Mouse (Mus musculus) kidney, postnatal 4 days (tissue): ENCODE measurements around the gene Myh10.

Source experiments
- DNase-seq, 2 experiments: peaks; one replicate each; pipeline ENCODE4 v3.0.0; 2021; ENCODE audit warnings: mixed read lengths in 2 of 2

Myh10 gene

DNA sequence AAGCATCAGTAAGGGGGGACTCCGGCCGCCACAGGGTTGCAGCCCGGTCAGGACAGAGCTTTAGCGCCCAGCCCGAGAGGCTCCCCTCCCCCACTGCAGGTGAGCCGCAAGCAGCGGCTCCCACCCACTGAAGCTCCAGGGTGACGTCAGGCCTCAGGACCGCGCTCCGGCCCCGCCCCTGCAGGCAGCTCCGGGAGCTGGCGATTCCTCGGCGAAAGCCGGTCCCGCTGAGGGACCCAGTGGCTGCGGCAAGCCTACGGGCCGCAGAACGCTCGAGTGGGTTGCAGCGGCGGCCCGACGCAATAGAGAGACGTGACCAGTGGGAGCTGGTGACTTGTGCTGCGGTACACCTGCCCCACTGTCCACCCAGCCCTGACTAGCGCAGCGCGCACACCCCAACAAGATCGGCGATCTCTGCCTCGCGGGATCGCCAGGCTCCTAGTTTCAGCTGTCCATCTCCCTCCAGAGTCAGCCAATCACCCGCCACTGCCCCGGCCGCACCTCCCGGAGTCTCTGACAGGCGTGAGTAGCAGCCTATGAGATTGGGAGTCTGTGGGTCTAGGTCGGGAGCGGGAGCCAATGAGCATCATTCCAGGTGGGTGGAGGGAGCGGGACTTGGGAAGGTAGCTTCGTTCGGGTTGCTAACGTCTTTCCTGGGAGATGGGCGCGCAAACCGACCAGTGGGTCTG lies at the start of gene Myh10:
Gene Myh10 (plus strand): TSS at position 239 of the 689 bp plus-strand sequence.
- peak; percentile 100 for DNase-seq

DNA sequence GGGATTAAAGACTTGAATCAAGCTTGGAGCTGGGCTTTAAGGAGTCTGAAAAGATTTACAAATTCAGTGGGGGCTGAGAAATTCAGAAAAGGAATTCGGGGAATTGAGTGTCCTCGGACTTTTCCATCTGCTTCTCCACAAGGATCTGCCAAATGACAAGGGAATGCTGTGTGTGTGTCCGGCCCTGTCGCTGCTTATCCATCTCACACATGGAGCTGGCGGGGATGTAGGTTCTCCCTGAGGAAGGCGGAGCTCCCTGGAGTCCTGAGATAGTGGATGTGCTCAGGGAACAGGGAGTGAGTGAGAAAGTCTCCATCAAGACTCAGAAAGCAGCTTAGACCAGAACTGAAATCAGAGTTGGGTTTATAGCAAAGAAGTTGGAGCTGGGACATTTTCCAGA lies 46.6 kb upstream of the Myh10 start:
- DNase-seq = peak; percentile 37 to 59

DNA sequence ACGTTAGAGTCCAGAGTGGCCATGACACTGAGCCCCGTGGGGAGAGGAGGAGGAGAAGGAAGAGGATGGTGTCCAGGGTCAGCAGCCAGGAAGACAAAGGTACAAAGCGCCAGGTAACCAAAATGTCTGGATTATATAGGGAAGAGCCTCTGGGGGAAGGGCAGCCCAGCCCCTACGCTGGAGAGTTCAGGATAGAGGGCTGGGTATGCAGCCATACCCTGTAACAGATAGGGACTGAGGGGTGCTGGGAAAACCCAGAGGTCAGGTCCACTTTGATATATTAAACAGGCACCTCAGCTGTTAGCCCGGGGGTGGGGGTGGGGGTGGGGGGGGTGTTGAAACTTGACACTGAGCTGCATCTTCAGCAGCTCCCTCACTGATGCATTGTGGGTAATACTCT lies 43.6 kb upstream of the Myh10 start:
- DNase-seq = no peak

DNA sequence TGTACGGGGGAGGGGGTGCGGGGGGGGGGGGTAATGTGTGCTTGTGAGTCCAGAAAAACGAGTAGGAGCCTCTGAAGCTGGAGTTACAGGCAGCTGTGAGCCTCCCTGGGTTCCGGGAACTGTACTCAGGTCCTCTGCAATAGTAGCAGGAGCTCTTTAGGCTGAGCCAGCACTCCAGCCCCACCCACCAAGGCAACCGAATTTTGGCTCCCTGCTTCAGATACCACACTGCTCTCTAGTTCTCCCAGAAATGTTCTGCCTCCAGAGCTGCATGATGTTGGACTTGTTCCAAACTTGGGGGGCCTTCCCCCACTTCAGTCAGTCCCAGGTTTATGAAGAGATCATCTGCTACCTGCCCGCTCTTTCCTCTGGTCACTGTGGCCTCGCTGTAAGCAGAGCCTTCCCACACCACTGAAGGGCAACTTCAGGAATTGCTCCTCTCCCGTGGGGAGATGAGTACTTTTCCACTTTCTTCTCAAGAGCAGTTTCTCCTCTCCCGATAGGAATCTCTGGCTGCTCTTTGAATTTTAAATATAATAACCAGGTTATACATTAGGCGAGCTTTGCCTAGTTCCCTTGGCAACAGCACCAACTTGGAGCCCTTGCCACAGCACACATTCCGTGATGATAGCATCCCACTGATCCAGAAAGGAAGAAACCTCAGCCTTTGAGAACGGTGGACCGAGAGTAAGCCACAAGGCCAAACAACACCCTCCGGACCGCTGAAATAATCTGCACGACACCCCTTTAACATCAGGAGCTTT lies 42.8 kb upstream of the Myh10 start:
- DNase-seq = no peak

DNA sequence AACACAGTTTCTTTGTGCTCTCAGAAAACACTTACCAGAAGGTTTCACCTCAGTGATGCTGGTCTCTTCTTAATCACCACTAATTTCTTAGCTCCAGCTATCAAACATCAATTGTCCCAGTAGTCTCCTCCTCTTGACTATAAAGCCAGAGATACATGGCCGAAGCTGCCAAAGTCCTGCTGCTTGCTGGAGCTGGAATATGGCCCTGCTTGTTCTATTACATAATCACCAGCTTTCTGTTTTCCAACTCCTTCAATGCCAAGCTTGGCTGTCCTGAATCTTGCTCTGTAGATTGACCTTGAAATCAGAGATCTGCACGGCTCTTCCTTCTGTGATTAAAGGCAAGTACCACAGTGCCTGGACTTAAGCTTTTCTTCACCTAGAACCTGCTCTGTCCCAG lies 39.8 kb upstream of the Myh10 start:
- no peak for DNase-seq

DNA sequence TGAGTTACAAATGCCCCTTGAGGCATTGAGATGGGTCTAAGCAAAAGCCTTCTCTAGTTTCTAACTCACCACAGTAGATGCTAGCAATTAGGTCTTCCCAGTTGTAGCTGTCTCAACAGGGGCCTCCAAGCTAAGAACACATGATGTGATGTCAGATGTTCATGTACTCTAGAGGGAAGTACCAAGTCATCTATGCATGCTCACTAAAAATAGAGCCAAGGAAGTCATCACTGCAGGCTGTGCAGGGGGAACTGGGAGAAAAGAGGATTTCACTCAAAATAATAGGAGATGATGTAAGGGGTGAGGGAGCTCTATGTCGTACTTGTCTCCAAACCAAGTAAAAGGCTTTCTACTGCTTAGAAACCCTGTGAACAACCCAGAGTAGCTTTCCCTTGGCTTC lies 35.8 kb upstream of the Myh10 start:
- no peak for DNase-seq

DNA sequence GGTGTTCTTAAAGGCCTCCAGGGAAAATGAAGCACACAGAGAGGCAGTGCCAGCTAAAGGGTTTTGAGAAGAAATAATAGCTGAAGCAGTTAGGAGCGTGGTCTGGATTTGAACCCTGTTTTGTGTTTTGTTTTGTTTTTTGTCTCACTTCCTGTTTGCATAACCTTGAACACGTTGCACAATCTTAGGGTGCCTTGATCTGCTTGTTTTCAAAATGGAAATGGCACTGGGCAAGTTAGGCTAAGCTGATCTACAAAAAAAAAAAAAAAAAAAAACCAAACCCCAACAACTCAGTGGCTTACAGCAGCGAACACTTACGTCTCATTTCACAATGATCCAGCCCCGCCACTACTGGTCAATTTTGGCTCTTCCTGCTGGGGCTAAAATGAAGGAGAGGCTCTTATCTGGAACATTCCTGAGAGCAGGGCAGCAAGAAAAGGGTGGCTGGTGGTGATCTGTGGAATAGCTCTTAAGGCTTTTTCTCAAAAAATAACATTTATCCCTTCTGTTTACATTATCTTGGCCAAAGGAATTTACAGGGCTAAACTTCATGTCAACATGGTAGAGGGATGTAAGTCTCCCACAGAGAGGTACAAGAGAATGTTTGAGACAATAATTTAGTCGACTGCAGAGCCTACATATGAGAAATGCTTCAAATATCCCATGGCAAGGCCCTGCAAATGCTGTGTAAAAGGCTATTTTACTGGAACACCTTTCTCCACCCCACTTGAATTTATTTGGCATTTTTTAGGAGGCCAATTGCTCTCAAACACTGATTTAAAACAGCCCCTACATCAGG lies 34.3 kb upstream of the Myh10 start:
- no peak for DNase-seq

DNA sequence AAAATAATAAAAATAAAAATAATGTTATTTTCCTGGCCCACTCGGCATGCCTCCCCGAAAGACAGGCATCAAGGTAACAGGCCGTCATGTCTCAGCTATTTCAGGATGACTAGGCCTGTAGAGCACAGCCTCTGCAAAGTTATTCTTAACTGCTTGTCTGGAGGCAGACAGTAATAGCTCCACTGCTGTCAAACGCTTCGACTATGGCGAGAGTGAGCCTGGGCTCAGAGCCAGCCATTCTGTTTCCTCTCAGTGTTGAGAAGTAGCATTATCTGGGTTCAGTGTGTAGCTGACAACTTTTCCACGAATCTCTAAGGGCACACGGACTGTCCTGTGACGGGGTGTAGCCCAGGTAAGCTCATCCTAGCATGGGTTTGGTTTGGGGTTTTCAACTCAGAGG lies 33.5 kb upstream of the Myh10 start:
- DNase-seq = peak; percentile 81 to 85

DNA sequence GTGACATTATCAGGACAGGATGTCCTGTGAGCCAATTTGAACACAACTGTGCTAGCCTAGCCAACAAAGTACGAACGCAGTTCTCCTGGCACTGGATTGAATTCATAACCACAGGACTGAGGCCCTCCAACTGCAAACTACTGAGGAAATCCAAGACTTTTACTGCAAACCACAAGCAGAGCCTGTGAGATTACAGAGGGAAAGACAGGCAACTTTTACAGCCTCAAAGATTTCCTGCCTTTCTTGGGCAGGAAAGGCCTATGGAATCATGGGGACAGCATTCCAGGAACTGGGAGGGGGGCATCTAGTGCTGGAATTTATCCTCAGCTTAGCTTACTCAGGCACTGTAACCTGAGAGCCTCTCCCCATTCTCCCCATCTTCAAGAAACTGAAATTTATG lies 26.0 kb upstream of the Myh10 start:
- DNase-seq = peak in 1 of 2 experiments; percentile 26

DNA sequence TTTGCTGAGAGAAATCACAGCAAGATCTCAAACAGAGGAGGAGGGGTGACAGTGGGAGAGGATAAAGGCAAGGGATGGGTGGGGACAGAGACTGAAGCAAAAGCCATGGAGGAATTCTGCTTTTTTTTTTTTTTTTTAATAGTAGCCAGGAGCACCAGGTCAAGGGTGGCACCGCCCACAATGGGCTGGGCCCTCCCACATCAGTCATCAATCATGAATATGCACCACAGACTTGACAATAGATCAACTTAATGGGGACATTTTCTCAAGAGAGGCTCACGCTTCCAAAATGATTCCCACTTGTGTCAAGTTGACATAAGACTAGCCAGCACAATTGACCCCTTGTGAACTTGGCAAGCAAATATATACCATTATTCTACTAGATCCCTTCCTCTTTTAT lies 25.1 kb upstream of the Myh10 start:
- no peak for DNase-seq

DNA sequence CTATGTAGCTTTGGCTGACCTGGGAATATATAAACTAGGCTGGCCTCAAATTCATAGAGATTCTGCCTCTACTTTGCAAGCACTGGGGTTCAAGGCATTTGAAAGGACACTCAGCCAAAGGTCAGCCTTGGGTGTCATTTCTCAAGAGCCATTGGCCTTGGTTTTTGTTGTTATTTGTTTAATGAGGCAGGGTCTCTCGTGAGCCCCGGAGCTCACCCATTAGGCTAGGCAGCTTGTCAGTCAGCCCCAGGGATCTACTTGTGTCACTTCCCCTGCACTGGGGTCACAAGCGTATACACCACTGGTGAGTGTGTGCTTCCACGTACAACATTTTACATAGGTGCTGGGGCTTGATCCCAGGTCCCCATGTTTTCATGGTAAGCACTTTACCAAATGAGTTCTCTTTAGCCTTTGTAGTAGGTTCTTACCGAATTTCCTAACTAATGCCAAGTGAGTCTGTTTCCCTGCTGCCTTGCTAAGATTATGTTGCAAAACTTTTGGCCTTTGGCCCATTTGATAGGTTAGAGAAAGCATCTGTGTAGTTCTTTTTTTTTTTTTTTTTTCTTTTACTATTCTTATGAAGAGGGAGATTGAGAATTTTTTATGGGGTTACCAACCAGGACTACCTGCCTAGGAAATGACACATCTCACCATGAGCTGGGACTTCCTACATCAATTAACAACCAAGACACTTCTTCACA lies 18.9 kb upstream of the Myh10 start:
- no peak for DNase-seq

DNA sequence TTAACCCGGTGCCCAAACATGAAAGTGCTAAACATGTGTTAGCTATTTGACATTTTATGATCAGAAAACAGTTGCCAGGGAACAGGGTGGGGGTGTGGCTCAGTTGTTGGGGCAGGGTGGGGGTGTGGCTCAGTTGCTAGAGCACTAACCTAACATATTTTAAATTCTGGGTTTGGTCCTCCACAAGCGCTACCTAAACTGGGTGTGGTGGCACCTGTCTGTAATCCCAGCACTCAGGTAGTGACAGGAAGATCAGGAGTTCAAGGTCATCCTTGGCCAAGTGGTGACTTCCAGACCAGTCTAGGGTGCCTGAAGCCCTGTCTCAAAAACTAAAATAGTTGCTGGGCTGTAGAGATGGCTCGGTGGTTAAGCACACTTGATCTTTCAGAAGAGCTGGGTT lies 17.3 kb upstream of the Myh10 start:
- DNase-seq = no peak

DNA sequence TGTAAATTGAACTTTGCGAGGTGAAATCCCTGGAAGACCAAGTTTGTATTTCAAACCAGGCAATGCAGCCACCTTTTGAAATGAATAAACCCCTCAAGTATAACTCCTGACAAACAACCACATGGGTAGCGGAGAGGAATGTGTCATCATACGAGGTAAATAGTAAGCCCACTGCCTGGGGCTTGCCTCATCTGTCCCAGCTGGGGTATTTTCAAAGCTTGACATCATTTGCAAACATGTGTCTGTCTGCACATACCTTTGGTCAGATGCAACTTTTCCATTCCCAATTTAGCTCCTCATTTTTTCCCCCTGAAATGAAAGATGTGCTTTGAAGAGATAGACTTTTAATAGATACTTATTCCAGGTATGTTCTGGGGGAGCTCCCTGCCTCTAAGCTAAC lies 16.7 kb upstream of the Myh10 start:
- DNase-seq = no peak

DNA sequence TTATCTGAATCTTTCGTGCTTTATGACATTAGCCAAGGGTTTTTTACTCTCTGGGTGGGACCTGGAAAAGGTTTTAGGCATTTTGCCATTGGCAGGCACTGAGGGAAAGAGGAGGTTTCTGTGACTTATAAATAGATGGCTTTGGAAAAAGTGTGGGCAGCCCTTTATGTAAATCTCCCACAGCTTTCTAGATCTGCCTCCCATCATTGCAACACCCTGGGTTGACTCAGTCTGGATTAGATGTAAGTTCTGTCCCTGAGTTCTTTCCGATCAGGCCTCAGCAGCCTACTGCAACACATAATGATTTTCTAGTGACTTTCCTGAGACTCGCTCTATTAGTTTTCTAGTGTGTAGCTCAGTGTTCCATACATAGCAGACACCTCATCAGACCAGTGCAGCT lies 16.1 kb upstream of the Myh10 start:
- no peak for DNase-seq

DNA sequence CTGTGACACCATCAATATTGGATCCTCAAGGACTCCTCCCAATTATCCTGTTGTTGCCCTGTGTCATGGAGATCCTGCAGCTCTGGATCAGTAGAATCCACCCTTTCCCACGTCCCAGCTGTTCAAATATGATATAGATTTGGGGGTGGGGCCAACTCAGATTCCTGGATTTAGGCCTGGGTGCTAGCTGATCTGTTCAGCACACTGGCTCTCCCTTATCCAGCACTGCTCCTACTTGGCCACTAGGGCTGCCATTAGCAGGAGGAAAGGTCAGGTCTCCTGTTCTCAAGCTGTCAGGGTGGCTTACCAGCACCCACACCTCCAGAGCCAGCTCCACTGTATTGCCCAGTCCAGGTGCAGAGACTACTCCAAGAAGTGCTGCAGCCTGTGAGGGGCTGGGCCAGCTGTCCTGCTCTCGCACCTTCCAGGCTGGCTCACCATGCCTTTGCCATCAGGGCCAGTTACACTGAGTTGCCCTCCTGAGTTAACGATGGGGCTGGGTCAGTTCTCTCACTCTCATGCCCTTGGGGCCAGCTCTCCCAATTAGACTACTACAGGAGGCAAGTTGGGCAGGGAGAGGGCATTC lies 10.0 kb upstream of the Myh10 start:
- DNase-seq = no peak

DNA sequence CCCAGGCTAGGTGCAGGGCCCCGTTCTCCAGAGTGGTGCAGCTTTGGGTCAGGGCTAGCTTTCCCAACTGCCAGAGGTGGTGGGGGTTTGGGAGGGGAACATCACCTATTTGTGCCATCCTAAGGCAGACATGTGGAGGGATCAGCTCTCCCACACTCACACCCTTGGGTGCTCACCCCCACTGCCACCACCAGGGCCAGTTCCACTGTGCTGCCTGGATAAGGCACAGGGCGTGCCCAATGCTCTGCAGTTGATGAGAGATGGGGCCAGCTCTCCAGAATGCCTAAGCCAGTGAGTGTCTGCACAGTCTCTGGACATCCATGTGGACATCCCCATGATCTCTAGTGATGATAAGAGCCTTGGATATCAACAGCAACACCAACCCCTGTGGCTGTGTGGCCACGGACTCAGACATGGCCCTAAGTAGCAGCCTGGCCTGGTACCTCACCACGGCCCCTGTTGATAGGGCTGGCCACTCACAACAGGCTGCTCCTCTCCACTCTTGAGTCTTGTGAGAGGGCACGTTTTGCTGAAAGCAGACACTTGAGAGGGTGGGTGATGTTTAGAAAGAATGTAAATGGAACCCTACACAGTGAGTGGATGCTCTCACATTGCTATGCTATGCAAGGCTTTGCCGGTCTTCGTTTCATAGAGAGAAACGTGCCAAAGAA lies 9.1 kb upstream of the Myh10 start:
- no peak for DNase-seq

DNA sequence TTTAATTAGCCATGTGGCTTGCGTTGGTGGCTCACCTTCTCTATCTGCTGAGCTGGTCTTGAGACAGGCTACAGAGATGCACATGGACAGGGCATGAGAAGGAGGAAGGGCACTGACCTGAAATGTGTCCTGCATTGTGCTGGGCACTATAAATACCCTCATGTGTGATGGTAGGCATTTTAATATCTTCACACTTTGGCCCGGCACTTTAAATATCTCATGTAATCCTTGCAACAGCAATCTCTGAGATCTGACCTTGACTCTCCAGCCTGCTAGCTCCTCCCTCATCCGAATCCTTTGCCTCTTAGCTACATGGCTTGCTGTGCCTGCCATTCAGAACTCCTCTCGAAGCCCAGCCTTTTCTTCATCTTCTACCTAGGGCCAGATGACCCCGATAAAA lies 5.4 kb upstream of the Myh10 start:
- DNase-seq = no peak

DNA sequence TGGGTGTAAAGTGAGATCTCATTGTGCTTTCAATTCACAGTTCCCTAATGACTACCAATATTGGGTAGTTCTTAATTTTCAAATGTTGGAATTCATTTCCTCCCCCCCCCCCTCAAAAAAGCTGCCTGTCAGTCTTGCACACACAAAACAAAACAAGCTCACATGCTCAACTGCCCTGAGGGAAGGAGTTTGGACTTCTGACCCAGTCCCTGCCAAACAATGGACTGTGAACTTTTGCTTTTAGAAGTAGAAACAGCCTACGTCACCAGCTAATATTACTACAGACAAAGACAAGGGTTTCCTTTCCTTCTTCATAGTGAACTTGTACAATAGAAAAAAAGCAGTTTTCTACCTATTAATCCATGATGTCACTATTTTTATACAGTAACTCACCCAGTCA lies 2.1 kb upstream of the Myh10 start:
- DNase-seq = no peak

DNA sequence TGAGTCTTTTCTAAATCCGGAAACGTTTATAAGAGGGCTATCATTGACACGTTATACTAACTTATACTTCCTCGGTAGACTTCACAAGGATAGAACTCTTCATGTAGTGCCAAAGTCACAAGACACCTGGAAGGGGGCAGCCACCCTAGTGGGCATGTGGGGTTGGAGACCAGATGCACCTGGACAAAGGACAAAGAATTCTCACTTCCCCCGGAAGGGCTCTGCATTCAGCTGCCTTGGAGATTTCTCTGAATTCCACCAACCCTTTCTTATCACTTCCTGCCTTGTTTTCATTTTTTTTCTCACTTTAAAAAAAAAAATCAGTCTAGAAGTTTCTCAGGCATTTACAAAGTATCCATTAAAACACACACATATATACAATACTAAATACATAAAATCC lies 894 bp upstream of the Myh10 start:
- DNase-seq = peak in 1 of 2 experiments; percentile 43

DNA sequence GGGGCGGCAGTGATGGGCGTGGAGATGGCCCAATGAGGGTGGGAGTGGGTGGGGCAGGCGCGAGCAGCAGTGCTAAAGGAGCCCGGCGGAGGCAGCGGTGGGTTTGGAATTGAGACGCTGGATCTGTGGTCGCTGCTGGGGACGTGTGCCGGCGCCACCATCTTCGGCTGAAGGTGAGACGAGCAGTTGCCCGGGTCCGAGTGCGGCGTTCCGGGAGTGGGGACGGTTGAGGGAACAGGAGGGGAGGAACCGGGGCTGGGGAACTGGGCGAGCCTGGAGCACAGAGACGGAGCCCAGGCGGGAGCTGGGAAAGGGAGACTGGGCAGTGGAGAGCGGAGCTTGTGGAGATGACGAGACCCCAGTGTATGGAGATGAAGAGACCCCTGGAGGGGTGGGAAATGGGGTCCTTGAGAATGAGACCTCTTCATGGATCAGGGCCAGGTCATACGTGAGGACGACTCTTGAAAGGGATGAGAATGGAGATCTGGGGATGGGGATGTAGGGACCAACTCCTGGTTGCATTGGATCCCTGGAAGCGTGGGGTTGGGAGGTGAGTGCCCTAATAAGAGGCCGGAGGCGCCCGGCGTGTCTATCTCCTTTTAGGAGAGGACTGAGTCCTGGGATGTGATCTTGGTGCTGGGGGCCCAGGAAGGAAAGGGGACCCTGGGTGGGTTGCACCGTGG lies 792 bp downstream of the Myh10 start:
- peak; percentile 49 to 64 for DNase-seq

DNA sequence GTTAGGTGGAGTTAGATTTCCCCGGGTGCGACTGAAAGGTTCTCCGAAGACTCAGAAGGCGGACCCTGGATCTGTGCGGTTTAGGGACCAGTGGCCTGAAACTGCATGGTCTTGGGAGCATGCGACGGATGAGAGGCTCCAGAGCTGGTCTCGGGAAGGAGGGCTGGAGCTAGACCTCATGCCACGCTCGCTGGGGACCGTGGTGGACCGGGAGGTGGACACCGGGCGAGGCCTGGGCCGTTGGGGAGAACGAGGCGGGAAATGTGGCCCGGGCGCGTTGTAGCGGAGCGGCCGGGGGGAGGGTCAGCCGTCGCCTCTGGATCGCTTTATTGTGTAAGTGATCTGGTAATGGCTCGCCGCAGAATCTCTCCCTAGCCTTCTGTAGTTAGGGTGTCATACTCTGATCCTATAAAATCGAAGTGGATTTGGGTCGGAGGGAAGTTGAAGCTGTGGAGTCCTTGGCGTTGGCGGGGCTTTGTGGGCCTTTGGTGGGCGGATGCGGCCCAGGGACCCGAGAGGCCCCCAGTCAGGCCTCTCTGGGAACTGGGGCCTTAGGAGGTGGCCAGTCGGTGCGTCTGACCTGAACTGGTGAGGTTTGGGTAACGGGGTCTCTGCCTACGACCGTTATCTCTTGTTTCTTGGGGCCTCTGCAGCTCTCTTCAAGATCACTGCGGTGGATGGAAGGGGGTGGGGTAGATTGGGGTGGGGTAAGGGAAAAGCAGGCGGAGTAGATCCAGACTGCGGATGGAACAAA lies 1.5 kb downstream of the Myh10 start:
- peak; percentile 65 to 75 for DNase-seq
